Mouse (Mus musculus): ENCODE measurements at regions not wholly inside any gene's neighbourhood (a gene's known extent, or its start where the extent isn't known, plus 50 kb on each side); places are given as distances from the start of the nearest gene placed in this dataset.

DNA sequence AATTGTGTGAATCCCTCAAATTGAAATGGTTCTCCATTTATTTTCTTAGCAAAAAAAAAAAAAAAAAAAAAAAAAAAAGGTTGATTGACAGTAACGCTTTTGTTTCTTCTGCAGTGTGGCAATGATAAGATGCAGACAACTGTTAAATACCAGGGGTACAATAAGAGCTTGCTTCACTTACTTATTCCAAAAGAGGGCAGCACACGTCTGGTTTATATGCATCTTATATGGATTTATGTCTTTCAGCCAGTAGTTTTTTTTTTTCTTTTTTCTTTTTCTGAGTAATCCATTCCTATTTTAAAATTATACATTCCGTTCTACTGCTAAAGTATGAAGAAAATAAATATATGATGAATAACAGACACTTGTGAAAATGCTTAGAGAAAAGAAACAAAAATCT, 185.6 kb upstream of the Itga1 start:
- Histone ChIP-seq H3K36me3 (ENCODE audit: control insufficient read depth, insufficient read depth, low read length) (no peaks in the 10 kb centered on the region), H3K27me3 (ENCODE audit: control insufficient read depth, insufficient read depth, low read length) (no peaks in the 10 kb centered on the region), H3K4me1 (ENCODE audit: control insufficient read depth, insufficient read depth, low read length) (no peaks in the 10 kb centered on the region), H3K4me3 (ENCODE audit: low read depth, low read length) (no peak overlapping the region), H3K4me2 (ENCODE audit: low read depth, low read length) (no peak overlapping the region), H3K9me3 (ENCODE audit: control insufficient read depth, low read length) (no peaks in the 10 kb centered on the region), H3K9ac (replicated peaks; ENCODE audit: low read depth, low read length) (no peak overlapping the region), H3K27ac (ENCODE audit: low read depth, low read length) (no peak overlapping the region)
- peak; percentile 76; the same call in 1 of the 2 replicates for ATAC-seq (ENCODE audit: low read depth)
- 45% methylated on average over 3 of the region's 3 CpGs for WGBS

DNA sequence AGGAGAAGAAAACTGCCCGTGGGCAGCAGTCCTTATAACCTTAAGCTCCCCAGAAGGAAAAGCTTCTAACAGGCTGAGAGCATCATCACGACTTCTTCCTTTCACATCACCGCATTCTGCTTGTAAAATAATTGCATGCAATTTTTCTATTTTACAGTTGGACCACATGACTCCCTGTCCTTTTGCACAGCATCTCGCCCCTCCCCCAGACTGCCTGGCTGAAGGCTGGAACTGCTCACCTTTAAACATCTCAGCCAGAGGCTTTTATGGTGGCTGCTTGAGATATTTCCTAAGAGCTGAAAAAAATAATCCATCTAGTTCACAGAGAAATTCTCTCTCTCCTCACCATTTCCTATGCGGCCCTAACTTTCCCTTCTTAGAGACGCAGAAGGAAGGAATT, 164.4 kb upstream of the Itga1 start:
- Histone ChIP-seq H3K9me3 (ENCODE audit: control insufficient read depth, low read length) (no peaks in the 10 kb centered on the region), H3K4me1 (ENCODE audit: control insufficient read depth, insufficient read depth, low read length) (no peaks in the 10 kb centered on the region), H3K27me3 (ENCODE audit: control insufficient read depth, insufficient read depth, low read length) (no peaks in the 10 kb centered on the region), H3K4me3 (ENCODE audit: low read depth, low read length) (no peak overlapping the region), H3K36me3 (ENCODE audit: control insufficient read depth, insufficient read depth, low read length) (no peaks in the 10 kb centered on the region), H3K27ac (ENCODE audit: low read depth, low read length) (no peak overlapping the region), H3K9ac (replicated peaks; ENCODE audit: low read depth, low read length) (no peak overlapping the region), H3K4me2 (ENCODE audit: low read depth, low read length) (no peak overlapping the region)
- no peak for ATAC-seq (ENCODE audit: low read depth)
- WGBS = 74% methylated on average over 6 of the region's 6 CpGs

DNA sequence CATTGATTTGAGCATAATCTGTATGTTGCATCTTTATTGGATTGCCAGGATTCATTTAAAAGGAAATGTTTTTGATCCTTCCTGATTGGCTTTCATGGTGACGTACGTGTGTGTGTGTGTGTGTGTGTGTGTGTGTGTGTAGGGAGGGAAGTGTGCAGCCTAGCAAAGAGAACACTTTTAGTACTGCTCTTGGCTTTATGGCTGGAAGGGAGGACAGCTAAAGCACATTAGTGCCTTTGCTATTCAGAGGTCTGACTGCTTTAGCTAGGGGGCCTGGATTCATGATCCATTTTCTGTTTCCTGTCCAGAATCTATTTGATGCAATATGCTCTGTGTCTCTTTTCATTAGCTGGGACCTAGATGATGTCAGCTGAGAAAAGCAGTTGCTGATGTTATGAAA, 155.6 kb upstream of the Itga1 start:
- Histone ChIP-seq H3K4me2 (ENCODE audit: low read depth, low read length) (no peak overlapping the region), H3K27ac (ENCODE audit: low read depth, low read length) (no peak overlapping the region), H3K4me3 (ENCODE audit: low read depth, low read length) (no peak overlapping the region), H3K4me1 (ENCODE audit: control insufficient read depth, insufficient read depth, low read length) (no peaks in the 10 kb centered on the region), H3K9me3 (ENCODE audit: control insufficient read depth, low read length) (no peaks in the 10 kb centered on the region), H3K9ac (replicated peaks; ENCODE audit: low read depth, low read length) (no peak overlapping the region), H3K27me3 (ENCODE audit: control insufficient read depth, insufficient read depth, low read length) (no peaks in the 10 kb centered on the region), H3K36me3 (ENCODE audit: control insufficient read depth, insufficient read depth, low read length) (no peaks in the 10 kb centered on the region)
- ATAC-seq (ENCODE audit: low read depth) = no peak
- 64% methylated on average over 2 of the region's 2 CpGs for WGBS

- no peak for ATAC-seq (ENCODE audit: low read depth)
- H3K4me1 ChIP-seq (ENCODE audit: control insufficient read depth, insufficient read depth, low read length) = no peaks in the 10 kb centered on the region
- H3K27ac ChIP-seq (ENCODE audit: low read depth, low read length) = no peak overlapping the region
- no peak overlapping the region for H3K4me3 ChIP-seq (ENCODE audit: low read depth, low read length)
- H3K9me3 ChIP-seq (ENCODE audit: control insufficient read depth, low read length) = no peaks in the 10 kb centered on the region
- H3K36me3 ChIP-seq (ENCODE audit: control insufficient read depth, insufficient read depth, low read length) = no peaks in the 10 kb centered on the region
- H3K9ac ChIP-seq (replicated peaks; ENCODE audit: low read depth, low read length) = no peak overlapping the region
- H3K4me2 ChIP-seq (ENCODE audit: low read depth, low read length) = no peak overlapping the region
- WGBS = 57% methylated on average over 3 of the region's 3 CpGs
- no peaks in the 10 kb centered on the region for H3K27me3 ChIP-seq (ENCODE audit: control insufficient read depth, insufficient read depth, low read length)
Observed at GRCm38 (mm10) chr13:115252541-115252940, 150.8 kb upstream of the Itga1 start.

GRCm38 (mm10) chr13:115231981-115232380, 130.2 kb upstream of the Itga1 start:
- no peak for ATAC-seq (ENCODE audit: low read depth)
- Histone ChIP-seq H3K36me3 (ENCODE audit: control insufficient read depth, insufficient read depth, low read length) (no peaks in the 10 kb centered on the region), H3K9me3 (ENCODE audit: control insufficient read depth, low read length) (no peaks in the 10 kb centered on the region), H3K9ac (replicated peaks; ENCODE audit: low read depth, low read length) (no peak overlapping the region), H3K4me3 (ENCODE audit: low read depth, low read length) (no peak overlapping the region), H3K4me2 (ENCODE audit: low read depth, low read length) (no peak overlapping the region), H3K27ac (ENCODE audit: low read depth, low read length) (no peak overlapping the region), H3K4me1 (ENCODE audit: control insufficient read depth, insufficient read depth, low read length) (no peaks in the 10 kb centered on the region), H3K27me3 (ENCODE audit: control insufficient read depth, insufficient read depth, low read length) (no peaks in the 10 kb centered on the region)
- WGBS = 82% methylated on average over 4 of the region's 4 CpGs

DNA sequence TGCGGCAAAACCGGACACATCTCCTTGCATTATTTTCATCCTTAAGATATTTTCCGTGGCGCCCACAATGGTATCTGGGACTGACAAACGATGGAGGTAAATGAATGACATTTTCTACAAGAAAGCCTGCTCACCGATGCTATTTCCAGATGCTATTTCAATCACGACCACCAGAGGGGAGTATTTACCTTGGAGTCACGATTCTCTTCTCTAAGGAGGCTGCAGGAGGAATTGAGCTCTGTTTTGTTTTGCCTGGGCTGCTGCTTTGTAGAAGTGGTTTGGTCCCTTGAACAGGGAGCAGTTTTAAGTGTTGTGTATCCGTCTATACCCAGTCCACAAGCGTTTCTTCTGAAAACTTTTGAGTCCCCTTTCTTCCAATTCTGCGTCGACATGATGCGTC, 128.7 kb upstream of the Itga1 start:
- no peak overlapping the region for H3K4me3 ChIP-seq (ENCODE audit: low read depth, low read length)
- H3K4me2 ChIP-seq (ENCODE audit: low read depth, low read length) = no peak overlapping the region
- no peaks in the 10 kb centered on the region for H3K4me1 ChIP-seq (ENCODE audit: control insufficient read depth, insufficient read depth, low read length)
- no peaks in the 10 kb centered on the region for H3K9me3 ChIP-seq (ENCODE audit: control insufficient read depth, low read length)
- peak; percentile 81; the same call in 1 of the 2 replicates for ATAC-seq (ENCODE audit: low read depth)
- no peak overlapping the region for H3K9ac ChIP-seq (replicated peaks; ENCODE audit: low read depth, low read length)
- H3K36me3 ChIP-seq (ENCODE audit: control insufficient read depth, insufficient read depth, low read length) = no peaks in the 10 kb centered on the region
- H3K27me3 ChIP-seq (ENCODE audit: control insufficient read depth, insufficient read depth, low read length) = no peaks in the 10 kb centered on the region
- no peak overlapping the region for H3K27ac ChIP-seq (ENCODE audit: low read depth, low read length)
- WGBS = 28% methylated on average over 13 of the region's 13 CpGs

- no peaks in the 10 kb centered on the region for H3K9me3 ChIP-seq (ENCODE audit: control insufficient read depth, low read length)
- no peak overlapping the region for H3K4me3 ChIP-seq (ENCODE audit: low read depth, low read length)
- no peak overlapping the region for H3K9ac ChIP-seq (replicated peaks; ENCODE audit: low read depth, low read length)
- no peak overlapping the region for H3K27ac ChIP-seq (ENCODE audit: low read depth, low read length)
- H3K4me1 ChIP-seq (ENCODE audit: control insufficient read depth, insufficient read depth, low read length) = no peaks in the 10 kb centered on the region
- H3K36me3 ChIP-seq (ENCODE audit: control insufficient read depth, insufficient read depth, low read length) = no peaks in the 10 kb centered on the region
- no peak for ATAC-seq (ENCODE audit: low read depth)
- H3K4me2 ChIP-seq (ENCODE audit: low read depth, low read length) = no peak overlapping the region
- 36% methylated on average over 6 of the region's 6 CpGs for WGBS
- no peaks in the 10 kb centered on the region for H3K27me3 ChIP-seq (ENCODE audit: control insufficient read depth, insufficient read depth, low read length)
Observed at GRCm38 (mm10) chr13:115226824-115227223, 125.1 kb upstream of the Itga1 start.

GRCm38 (mm10) chr13:115219701-115220100, 117.9 kb upstream of the Itga1 start:
- ATAC-seq (ENCODE audit: low read depth) = no peak
- Histone ChIP-seq H3K4me2 (ENCODE audit: low read depth, low read length) (no peak overlapping the region), H3K27ac (ENCODE audit: low read depth, low read length) (no peak overlapping the region), H3K4me1 (ENCODE audit: control insufficient read depth, insufficient read depth, low read length) (no peaks in the 10 kb centered on the region), H3K9me3 (ENCODE audit: control insufficient read depth, low read length) (no peaks in the 10 kb centered on the region), H3K27me3 (ENCODE audit: control insufficient read depth, insufficient read depth, low read length) (no peaks in the 10 kb centered on the region), H3K9ac (replicated peaks; ENCODE audit: low read depth, low read length) (no peak overlapping the region), H3K4me3 (ENCODE audit: low read depth, low read length) (no peak overlapping the region), H3K36me3 (ENCODE audit: control insufficient read depth, insufficient read depth, low read length) (no peaks in the 10 kb centered on the region)
- 72% methylated on average over 2 of the region's 2 CpGs for WGBS

GRCm38 (mm10) chr13:115211285-115211684, 109.5 kb upstream of the Itga1 start:
- no peak overlapping the region for H3K4me2 ChIP-seq (ENCODE audit: low read depth, low read length)
- 79% methylated on average over 3 of the region's 3 CpGs for WGBS
- no peaks in the 10 kb centered on the region for H3K36me3 ChIP-seq (ENCODE audit: control insufficient read depth, insufficient read depth, low read length)
- no peaks in the 10 kb centered on the region for H3K27me3 ChIP-seq (ENCODE audit: control insufficient read depth, insufficient read depth, low read length)
- no peak overlapping the region for H3K9ac ChIP-seq (replicated peaks; ENCODE audit: low read depth, low read length)
- H3K9me3 ChIP-seq (ENCODE audit: control insufficient read depth, low read length) = no peaks in the 10 kb centered on the region
- ATAC-seq (ENCODE audit: low read depth) = no peak
- no peak overlapping the region for H3K27ac ChIP-seq (ENCODE audit: low read depth, low read length)
- no peaks in the 10 kb centered on the region for H3K4me1 ChIP-seq (ENCODE audit: control insufficient read depth, insufficient read depth, low read length)
- H3K4me3 ChIP-seq (ENCODE audit: low read depth, low read length) = no peak overlapping the region
